Mouse (Mus musculus) CD4-positive helper T cell, adult 2 months (primary cell): ENCODE measurements around the gene Gm4969.
A peak's percentile ranks its signal among the peaks of the same experiment; 100 is the strongest.
"Not testable (repeated sequence)": the region's sequence is repeated elsewhere in the genome, so short reads cannot be mapped to it uniquely, and the experiment has no call there.

ENCODE experiments used
- DNase-seq: peaks from one replicate; pipeline ENCODE4 v3.0.0-alpha.2; 2012; ENCODE audit warnings: low read depth, missing footprints, low spot score

Gene Gm4969

GRCm38 (mm10) chr7:19071024-19071423 is 47.1 kb downstream of the Gm4969 start:
- DNase-seq = not testable (repeated sequence)

- DNase-seq = peak; percentile 46
Observed at GRCm38 (mm10) chr7:19069500-19069899, 48.7 kb downstream of the Gm4969 start.

GRCm38 (mm10) chr7:19068707-19069106 is 49.5 kb downstream of the Gm4969 start:
- peak; percentile 84 for DNase-seq

GRCm38 (mm10) chr7:19067935-19068334 is 50.2 kb downstream of the Gm4969 start:
- no peak for DNase-seq

GRCm38 (mm10) chr7:19067063-19067462 is 51.1 kb downstream of the Gm4969 start:
- DNase-seq = no peak

- no peak for DNase-seq
Observed at GRCm38 (mm10) chr7:19065896-19066295, 52.3 kb downstream of the Gm4969 start.

- no peak for DNase-seq
Observed at GRCm38 (mm10) chr7:19057405-19057804, 60.8 kb downstream of the Gm4969 start.

GRCm38 (mm10) chr7:19055108-19055507 is 63.1 kb downstream of the Gm4969 start:
- no peak for DNase-seq

- no peak for DNase-seq
Observed at GRCm38 (mm10) chr7:19054777-19055076, 63.4 kb downstream of the Gm4969 start.

- no peak for DNase-seq
Observed at GRCm38 (mm10) chr7:19054047-19054776, 64.0 kb downstream of the Gm4969 start, which contains the start of gene Rsph6a. TSS of gene Rsph6a (plus strand) at chr7:19054690.

GRCm38 (mm10) chr7:19053136-19053532 is 65.0 kb downstream of the Gm4969 start:
- no peak for DNase-seq

- DNase-seq = no peak
Observed at GRCm38 (mm10) chr7:19052345-19053135, 65.6 kb downstream of the Gm4969 start.

- DNase-seq = no peak
Observed at GRCm38 (mm10) chr7:19051161-19051560, 67.0 kb downstream of the Gm4969 start.

GRCm38 (mm10) chr7:19050172-19050571 is 68.0 kb downstream of the Gm4969 start:
- DNase-seq = no peak

GRCm38 (mm10) chr7:19049252-19049651 is 68.9 kb downstream of the Gm4969 start:
- DNase-seq = no peak
